Mouse (Mus musculus) cerebellum, adult 18-20 months (tissue): ENCODE data around the gene Mpv17l2.

ENCODE experiments used
- DNase-seq, 2 experiments: peaks; one replicate each; pipeline ENCODE4 v3.0.0; 2021

Gene Mpv17l2

DNA sequence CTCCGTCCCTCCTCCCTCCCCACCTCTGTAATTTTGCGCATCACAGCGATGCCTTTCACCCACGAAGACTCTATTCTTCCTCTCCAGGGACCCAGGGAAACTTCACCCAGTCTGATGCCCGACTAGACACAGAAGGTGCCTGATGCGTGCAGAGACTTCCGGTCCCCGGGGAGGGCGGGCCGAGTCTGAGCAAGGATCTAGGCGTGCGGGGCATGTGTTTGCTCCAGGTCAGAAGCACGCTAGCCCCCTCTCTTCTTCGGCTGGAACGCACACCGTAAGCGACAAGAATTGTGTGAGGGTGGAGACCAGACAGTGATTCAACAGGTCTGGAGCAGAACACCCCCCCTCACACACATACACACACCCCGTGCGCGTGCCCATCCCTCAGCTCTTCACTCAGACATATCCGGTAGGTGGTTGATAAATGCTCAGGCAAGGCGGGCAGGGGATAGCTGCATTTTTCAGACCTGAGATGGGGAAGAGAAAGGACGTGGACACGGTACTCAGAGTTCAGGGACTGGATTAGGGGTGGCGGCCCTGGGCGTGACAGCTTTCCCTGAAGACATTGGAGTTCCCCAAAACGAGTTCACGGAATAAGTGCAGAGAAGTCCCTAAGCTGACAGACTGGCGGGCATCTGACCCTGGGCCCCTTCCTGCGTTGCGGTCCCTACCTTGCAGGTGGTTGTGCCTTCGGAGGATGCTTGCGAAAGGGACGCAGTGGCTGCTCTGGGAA is 5.3 kb upstream of the Mpv17l2 start:
- DNase-seq = peak; percentile 23 to 28

DNA sequence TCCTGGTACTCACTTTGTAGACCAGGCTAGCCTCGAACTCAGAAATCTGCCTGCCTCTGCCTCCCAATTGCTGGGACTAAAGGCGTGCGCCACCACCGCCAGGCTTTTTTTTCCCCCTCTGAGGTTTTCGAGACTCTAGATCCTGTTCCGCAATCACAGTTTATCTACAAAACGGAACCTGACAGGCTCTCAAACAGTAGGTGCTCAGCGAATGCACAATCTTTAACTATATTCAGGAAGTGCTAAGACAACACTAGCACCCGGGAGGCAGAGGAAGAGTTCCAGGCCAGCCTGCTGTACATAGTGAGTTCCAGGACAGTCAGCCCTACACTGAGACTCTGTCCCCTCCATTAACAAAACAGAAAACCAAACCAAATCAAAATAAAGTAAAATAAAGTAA is 4.6 kb upstream of the Mpv17l2 start:
- no peak for DNase-seq

- DNase-seq = peak; percentile 14 to 18
Observed at GRCm38 (mm10) chr8:70764676-70765075, 3.9 kb upstream of the Mpv17l2 start.

DNA sequence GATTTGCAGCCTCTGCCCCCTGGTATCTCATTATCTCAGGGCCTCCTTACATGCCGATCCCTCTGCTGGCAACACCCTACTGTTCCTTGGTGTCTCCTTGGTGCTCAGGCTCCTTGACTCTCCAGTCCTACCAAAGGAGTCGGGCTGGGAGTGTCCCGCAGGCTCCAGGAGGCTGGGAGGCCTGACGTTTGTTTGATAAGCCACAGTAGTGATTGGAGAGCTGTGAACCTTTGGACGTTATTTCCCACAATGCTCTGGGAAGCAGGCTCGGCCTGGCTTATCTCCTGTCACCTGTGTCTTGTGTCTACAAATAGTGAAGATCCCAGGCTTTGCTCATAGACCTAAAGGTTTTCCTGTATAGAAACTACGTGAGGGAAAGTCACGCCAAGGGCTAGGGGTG is 3.3 kb upstream of the Mpv17l2 start:
- DNase-seq = no peak

DNA sequence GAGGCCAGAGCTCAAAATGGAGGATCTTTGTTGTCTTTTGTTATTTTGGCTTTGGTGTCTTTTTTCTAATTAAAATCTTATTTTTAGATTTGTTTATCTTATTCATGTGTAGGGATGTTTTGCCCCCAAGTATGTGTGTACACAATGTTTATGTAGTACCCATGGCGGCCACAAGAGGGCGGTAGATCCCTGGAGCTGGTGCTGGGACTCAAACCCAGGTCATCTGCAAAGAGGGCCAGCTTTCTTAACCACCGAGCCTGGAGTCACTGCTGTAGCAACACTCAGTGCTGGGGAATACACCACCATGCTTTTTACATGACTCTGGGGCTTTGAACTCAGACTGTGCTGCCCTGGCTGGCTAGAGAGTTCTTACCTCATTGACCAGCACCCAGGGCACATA is 2.6 kb upstream of the Mpv17l2 start:
- DNase-seq = peak; percentile 65 to 74

- DNase-seq = peak in 1 of 2 experiments; percentile 18
Observed at GRCm38 (mm10) chr8:70762118-70762517, 1.4 kb upstream of the Mpv17l2 start.

DNA sequence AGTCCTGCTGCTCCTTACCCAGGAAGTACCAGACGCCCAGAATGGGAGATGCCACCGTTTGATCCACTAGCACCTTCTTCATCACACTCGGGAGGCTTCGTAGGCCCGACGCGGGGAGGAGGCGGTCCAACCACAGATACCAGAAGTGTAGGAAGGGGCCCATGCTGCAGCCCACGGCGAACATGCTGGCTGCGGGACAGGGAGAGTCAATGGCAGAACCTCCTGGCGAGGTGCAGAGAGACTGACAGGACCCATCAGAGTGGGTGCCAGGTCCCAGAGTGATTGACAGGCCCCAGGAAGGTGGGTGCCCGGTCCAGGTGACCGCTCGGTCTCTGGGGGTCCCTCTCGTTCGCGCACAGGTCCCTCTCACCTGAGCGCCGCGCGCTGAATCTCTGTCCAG is 396 bp downstream of the Mpv17l2 start:
- no peak for DNase-seq

- DNase-seq = peak; percentile 36 to 46
Observed at GRCm38 (mm10) chr8:70758616-70759561, 1.9 kb downstream of the Mpv17l2 start.

- DNase-seq = peak; percentile 15 to 19
Observed at GRCm38 (mm10) chr8:70758308-70758615, 2.5 kb downstream of the Mpv17l2 start.

DNA sequence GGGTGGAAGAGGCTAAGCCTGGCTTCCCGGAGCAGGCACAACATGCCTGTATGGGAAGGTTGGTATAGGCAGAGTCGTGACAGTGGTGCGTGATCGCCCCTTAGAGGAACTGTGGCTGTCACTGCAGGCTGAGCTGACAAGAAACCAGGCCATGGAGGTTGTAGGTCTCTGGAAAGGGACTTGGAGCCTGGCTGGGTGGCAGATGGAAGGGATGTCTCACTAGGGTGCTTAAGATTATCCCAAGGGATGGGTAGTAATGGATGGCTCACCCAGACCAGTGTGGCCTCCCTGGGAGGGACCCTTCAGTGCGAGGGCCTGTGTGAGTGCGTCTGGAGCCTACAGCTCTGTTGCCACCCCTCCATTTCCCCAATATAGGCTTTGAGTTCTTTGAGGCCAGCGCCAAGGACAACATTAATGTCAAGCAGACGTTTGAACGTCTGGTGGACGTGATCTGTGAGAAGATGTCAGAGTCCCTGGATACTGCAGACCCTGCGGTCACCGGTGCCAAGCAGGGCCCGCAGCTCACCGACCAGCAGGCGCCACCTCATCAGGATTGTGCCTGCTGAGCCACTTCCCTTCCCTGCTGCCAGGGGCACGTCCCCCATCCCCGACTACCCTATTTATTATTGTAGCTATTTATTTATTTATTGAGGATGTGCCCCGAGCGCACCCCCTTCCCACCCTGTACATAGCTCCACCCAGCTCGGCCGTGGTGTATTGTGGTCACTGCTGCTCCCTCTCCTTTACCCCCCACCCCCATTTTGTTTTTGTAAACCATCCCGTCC is 3.0 kb downstream of the Mpv17l2 start:
- DNase-seq = peak; percentile 30 to 46

DNA sequence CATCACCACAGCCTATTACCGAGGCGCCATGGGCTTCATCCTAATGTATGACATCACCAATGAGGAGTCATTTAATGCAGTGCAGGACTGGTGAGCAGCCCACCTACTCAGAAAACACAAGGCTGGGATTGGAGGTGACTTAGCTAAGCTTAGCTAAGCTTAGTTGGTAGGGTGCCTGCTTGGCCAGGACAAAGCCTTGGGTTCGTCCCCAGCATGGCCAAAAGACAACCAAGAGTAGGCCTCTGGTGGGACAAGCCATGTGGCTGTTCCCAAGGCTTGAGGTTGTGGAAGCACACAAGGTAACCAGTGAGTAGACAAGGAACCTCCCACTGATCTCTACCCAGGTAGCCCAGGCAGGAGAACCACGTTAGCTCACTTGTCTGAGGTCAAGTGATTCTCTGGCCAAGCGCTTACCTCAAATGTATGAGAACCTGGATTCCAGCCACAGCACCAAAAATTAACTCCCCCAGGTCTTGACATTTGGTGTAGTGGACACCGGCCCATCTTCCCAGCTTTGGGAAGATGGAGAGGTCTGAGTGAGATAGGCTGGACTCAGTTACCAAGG is 4.2 kb downstream of the Mpv17l2 start:
- peak in 1 of 2 experiments; percentile 8 for DNase-seq

DNA sequence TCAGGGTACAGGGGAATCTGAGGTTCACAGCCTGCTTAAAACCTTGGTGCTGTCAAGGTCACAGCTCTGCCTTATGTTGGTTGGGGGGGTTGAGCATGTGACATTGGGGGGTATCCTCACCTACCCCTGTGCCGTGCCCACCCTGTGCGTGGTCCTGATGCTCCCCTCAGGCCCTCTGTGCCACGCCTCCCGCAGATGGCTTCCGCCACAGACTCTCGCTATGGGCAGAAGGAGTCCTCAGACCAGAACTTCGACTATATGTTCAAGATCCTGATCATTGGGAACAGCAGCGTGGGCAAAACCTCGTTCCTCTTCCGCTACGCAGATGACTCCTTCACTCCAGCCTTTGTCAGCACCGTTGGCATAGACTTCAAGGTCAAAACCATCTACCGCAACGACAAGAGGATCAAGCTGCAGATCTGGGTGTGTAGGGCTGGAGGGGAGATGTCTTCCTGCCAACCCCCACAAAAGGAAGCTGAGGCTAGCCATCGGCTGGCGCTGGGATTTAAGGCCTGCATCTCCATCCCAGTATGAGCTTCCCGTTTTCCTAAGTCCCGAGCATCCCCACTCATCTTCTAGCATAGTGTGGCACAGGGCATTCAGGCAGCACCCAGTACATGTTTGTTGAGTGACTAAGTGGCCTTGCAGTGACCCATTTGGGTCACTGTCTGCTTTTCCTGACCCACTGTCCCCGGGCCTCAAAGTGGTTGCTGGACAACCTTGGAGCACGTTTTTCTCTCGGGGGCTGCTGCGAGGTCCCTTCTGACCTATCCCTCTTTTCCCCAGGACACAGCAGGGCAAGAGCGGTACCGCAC is 4.9 kb downstream of the Mpv17l2 start:
- DNase-seq = peak; percentile 23 to 35

DNA sequence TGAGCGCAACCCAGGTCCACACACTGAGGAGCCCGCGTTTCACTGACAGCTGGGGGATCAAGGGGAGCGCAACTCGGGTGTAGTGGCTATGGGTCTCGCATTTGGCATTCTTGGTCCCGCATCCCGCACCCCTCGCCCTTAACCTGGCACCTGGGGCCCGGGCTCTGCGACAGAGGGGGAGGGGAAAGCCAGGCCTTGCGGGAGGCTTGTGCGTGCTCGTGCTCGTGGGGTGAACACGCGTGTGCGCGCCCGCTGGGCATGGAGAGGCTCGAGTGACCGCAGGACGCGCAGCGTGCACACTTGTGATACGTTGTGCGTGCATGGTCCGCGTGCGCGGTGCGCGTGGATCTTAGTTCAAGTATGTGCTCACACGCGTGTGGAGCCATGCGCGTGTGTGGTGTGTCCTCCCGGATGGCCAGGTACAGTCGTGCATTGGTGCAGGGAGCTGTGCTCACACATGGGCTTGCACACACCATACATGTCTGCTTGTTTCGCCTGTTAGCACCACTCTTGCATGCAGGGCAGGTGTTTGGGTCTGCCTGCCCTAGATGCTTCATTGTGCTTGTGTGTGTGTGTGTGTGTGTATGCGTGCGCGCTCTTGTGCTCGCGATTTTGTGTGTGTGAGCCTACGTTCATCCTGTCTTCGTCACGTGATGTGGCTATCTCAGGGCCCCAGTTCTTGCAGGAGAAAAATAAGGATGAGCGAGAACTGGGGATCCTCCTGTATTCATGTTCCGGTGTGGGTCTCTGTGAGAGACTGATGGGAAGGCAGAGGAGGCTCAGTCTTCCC is 5.7 kb downstream of the Mpv17l2 start:
- DNase-seq = peak; percentile 84 to 87

DNA sequence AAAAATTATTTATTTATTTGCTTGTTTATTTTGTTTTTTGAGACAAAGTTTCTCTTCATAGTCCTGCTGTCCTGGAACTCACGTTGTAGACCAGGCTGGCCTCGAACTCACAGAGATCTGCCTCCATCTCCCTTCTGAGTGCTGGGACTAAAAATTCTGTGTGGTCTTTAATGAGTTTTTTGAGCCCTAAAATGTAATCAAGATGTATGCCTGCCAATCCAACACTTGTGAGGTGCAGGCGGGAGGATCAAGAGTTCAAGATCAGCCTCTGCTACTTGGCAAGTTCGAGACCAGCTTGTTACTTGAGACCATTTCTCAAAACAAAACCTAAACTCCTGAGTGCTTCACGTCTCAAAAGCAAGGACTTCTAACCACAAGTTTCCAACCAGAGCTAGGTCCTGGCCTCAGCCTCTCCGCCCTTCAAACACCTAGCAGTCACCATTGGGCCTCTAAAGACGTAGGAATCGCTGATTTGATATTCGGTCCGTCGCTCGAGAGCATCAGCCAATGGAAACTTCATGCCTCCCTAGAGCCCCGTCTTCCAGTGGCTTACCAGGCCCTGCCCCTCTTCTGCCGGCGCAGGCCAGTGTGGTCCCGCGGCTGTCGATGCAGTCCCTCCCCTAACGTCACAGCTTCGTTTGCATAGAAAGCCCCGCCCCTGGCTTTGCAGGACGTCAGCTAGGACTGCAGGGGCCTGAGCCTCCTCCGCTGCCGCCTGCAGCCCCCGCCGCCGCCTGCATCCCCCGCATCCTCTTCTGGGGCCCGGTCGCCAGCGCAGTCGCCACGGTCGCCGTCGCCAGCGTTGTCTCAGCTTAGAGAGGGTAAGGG is 6.5 kb downstream of the Mpv17l2 start, which contains the start of gene Rab3a:
Rab3a (plus strand) TSS at position 637 of the 828 bp plus-strand sequence.
- peak; percentile 94 to 99 for DNase-seq

DNA sequence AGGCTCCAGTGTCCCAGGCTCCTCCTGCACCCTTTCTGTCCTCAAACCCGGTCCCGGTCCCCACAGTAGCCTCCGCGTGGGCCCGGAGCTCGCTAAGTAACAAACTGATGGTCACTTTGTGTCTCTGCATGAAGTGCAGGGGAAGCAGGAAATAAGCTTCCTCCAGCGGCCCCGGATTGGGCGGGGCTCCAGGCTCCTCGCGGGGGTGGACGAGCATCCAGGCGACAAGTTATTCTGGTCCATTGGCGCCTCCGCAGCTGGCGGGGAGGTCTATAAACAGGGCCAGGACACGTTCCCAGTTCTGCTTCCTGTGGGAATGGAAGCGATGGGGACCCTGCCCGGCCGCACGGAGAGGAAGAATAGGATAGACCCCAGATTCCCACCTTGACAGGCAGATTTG is 7.6 kb downstream of the Mpv17l2 start:
- DNase-seq = peak; percentile 51 to 61

DNA sequence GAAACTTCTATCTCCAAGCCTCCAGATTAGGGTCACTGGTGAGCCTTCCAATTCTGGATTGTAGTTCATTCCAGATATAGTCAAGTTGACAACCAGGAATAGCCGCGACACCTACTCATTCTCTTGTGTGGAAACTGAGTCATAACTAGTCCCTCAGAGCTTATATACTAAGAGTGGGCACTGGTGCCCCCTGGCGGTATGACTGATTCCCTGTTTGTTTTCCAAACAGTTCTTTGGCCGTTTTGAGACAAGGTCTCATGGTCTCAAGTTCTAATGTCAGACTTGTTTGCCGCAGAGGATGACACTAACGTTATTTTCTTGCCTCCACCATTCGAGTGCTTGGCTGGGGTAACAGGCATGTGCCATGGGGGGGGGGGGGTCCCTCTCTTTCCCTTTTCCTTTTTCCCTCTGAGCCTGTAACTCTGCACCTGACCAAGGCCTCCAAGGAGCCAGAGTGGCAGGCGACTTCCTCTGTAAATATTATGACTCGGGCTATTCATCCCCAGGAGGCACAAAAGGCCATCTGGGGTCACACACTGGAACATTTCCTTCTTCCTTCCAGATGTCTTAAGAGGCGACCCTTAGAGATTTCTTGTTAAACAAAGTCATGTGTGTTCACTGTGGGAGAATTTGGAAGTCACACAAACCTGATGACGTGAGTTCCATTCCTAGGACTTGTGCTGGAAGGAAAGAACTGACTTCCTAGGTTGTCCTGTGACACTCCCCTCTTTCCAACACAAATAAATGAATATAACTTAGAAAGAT is 8.6 kb downstream of the Mpv17l2 start:
- peak; percentile 70 to 80 for DNase-seq

DNA sequence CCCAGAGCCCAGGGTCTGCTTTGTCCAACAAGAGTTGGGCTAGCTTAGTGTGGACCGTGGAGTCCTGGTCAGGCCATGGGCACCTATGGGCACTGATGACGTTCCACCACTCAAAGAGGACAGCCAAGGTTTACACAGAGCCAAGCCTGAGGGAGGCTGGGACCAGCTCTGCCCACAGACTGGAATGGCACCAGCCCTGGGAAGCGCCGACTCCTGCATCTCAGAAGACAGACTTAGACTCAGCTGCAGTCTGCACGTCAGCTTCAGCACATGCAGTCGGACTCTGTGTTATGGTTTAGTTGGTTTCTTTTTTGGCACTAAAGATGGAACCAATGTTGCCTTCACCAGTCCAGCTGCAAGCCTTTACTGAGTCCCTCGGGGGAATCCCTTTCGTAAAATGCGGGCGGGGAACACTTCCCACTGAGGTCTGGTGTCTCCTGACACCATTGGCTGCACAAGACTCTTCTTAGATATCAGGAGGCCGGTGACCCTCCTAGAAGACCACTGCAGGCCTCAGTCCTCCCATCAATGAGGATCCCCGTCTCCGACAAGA is 10.5 kb downstream of the Mpv17l2 start:
- DNase-seq = no peak

- no peak for DNase-seq
Observed at GRCm38 (mm10) chr8:70749097-70749674, 11.6 kb downstream of the Mpv17l2 start.
